Mouse (Mus musculus) midbrain, embryonic 15.5 days (tissue): ENCODE results near the gene Adgrf5. TPM values are rescaled to one million over a fixed set of nuclear protein-coding genes. Genes with fewer than 3 reads are reported as not detected.
"Not testable (repeated sequence)": the region's sequence is repeated elsewhere in the genome, so short reads cannot be mapped to it uniquely, and the experiment has no call there.

Source experiments
- ATAC-seq: fragments of 200-750 bp; cut with Nextera tagmentation; replicated peaks from 2 replicates; pipeline ENCODE4 v1.8.0; 2017; ENCODE audit warnings: moderate TSS enrichment
- H3K27ac ChIP-seq: fragments of 300-500 bp; sonication (generic); 2 replicates; pipeline ENCODE4 v1.5.1; 2015; ENCODE audit warnings: mild to moderate bottlenecking, inconsistent platforms
- H3K27me3 ChIP-seq: fragments of 300-500 bp; sonication (generic); replicated peaks from 2 replicates; pipeline ENCODE4 v1.6.1; 2015; ENCODE audit warnings: inconsistent platforms
- H3K36me3 ChIP-seq: fragments of 300-500 bp; sonication (generic); replicated peaks from 2 replicates; pipeline ENCODE4 v1.6.1; 2015; ENCODE audit warnings: inconsistent platforms
- H3K4me1 ChIP-seq: fragments of 300-500 bp; sonication (generic); 2 replicates; pipeline ENCODE4 v1.6.1; 2015; ENCODE audit warnings: inconsistent platforms
- H3K4me2 ChIP-seq: fragments of 300-500 bp; sonication (generic); 2 replicates; pipeline ENCODE4 v1.6.1; 2015; ENCODE audit warnings: inconsistent platforms, mild to moderate bottlenecking, moderate library complexity
- H3K4me3 ChIP-seq: fragments of 300-500 bp; sonication (generic); 2 replicates; pipeline ENCODE4 v1.5.1; 2015; ENCODE audit warnings: mild to moderate bottlenecking, inconsistent platforms
- H3K9ac ChIP-seq: fragments of 300-500 bp; sonication (generic); 2 replicates; pipeline ENCODE4 v1.6.1; 2015; ENCODE audit warnings: mild to moderate bottlenecking, inconsistent platforms
- H3K9me3 ChIP-seq: fragments of 300-500 bp; sonication (generic); 2 replicates; pipeline ENCODE4 v1.6.1; 2016; ENCODE audit warnings: inconsistent platforms
- WGBS: fragments of 180-500 bp; shearing (Covaris S2); methylation state at CpG from one replicate; pipeline ENCODE4 v1.1.7; 2015; ENCODE audit warnings: mixed read lengths; 5-methylcytosine and 5-hydroxymethylcytosine counted together
- polyA plus RNA-seq: library from polyadenylated mRNA; unstranded; fragments of >200 nt; fragmentation: Nextera tagmentation; extraction: Ambion mirVana; gene quantifications from 2 replicates; pipeline ENCODE4 v1.2.1, GENCODE M21; 2015

Gene Adgrf5
- polyA plus RNA-seq, 1 experiment from 2014 or later, result 9.9 TPM

GRCm38 (mm10) chr17:43477621-43478020 is 117.4 kb downstream of the Adgrf5 start:
- no peaks in the 10 kb centered on the region for H3K4me1 ChIP-seq
- H3K4me3 ChIP-seq, result no peak overlapping the region
- no peak for ATAC-seq
- H3K9me3 ChIP-seq, result no peaks in the 10 kb centered on the region
- no peaks in the 10 kb centered on the region for H3K36me3 ChIP-seq
- H3K27ac ChIP-seq, result no peak overlapping the region
- H3K27me3 ChIP-seq, result no peaks in the 10 kb centered on the region
- H3K4me2 ChIP-seq, result no peak overlapping the region
- H3K9ac ChIP-seq, result no peak overlapping the region

- H3K27me3 ChIP-seq, result no peaks in the 10 kb centered on the region
- H3K4me1 ChIP-seq, result no peaks in the 10 kb centered on the region
- no peak overlapping the region for H3K9ac ChIP-seq
- no peaks in the 10 kb centered on the region for H3K36me3 ChIP-seq
- H3K27ac ChIP-seq, result no peak overlapping the region
- no peak overlapping the region for H3K4me2 ChIP-seq
- WGBS, result 86% methylated on average over 3 of the region's 3 CpGs
- ATAC-seq, result no peak
- no peaks in the 10 kb centered on the region for H3K9me3 ChIP-seq
- H3K4me3 ChIP-seq, result no peak overlapping the region
Observed at GRCm38 (mm10) chr17:43485982-43486381, 125.7 kb downstream of the Adgrf5 start.

- no peaks in the 10 kb centered on the region for H3K4me1 ChIP-seq
- no peaks in the 10 kb centered on the region for H3K9me3 ChIP-seq
- H3K4me3 ChIP-seq, result no peak overlapping the region
- H3K36me3 ChIP-seq, result no peaks in the 10 kb centered on the region
- no peaks in the 10 kb centered on the region for H3K27me3 ChIP-seq
- WGBS, result 91% methylated on average over 2 of the region's 2 CpGs
- no peak overlapping the region for H3K9ac ChIP-seq
- no peak overlapping the region for H3K27ac ChIP-seq
- no peak overlapping the region for H3K4me2 ChIP-seq
- no peak for ATAC-seq
Observed at GRCm38 (mm10) chr17:43488439-43489151, 128.3 kb downstream of the Adgrf5 start.

GRCm38 (mm10) chr17:43490371-43490770 is 130.1 kb downstream of the Adgrf5 start:
- not testable (repeated sequence) for H3K36me3 ChIP-seq, H3K4me3 ChIP-seq, H3K27ac ChIP-seq, H3K4me2 ChIP-seq, H3K9me3 ChIP-seq, H3K27me3 ChIP-seq, ATAC-seq, H3K4me1 ChIP-seq, H3K9ac ChIP-seq
- over 99% methylated on average over 8 of the region's 10 CpGs for WGBS

- no peaks in the 10 kb centered on the region for H3K9me3 ChIP-seq
- H3K4me3 ChIP-seq, result no peak overlapping the region
- ATAC-seq, result no peak
- no peak overlapping the region for H3K27ac ChIP-seq
- H3K27me3 ChIP-seq, result no peaks in the 10 kb centered on the region
- no peak overlapping the region for H3K9ac ChIP-seq
- H3K4me2 ChIP-seq, result no peak overlapping the region
- no peaks in the 10 kb centered on the region for H3K36me3 ChIP-seq
- WGBS, result 81% methylated on average over 5 of the region's 5 CpGs
- no peaks in the 10 kb centered on the region for H3K4me1 ChIP-seq
Observed at GRCm38 (mm10) chr17:43495502-43495901, 135.3 kb downstream of the Adgrf5 start.

- no peaks in the 10 kb centered on the region for H3K9me3 ChIP-seq
- no peak for ATAC-seq
- no peak overlapping the region for H3K27ac ChIP-seq
- WGBS, result 78% methylated on average over 4 of the region's 4 CpGs
- H3K36me3 ChIP-seq, result no peaks in the 10 kb centered on the region
- no peaks in the 10 kb centered on the region for H3K27me3 ChIP-seq
- no peak overlapping the region for H3K4me2 ChIP-seq
- no peaks in the 10 kb centered on the region for H3K4me1 ChIP-seq
- no peak overlapping the region for H3K9ac ChIP-seq
- no peak overlapping the region for H3K4me3 ChIP-seq
Observed at GRCm38 (mm10) chr17:43497521-43497920, 137.3 kb downstream of the Adgrf5 start.

GRCm38 (mm10) chr17:43500513-43500912 is 140.3 kb downstream of the Adgrf5 start:
- Histone ChIP-seq H3K4me1 (no peaks in the 10 kb centered on the region), H3K9me3 (no peaks in the 10 kb centered on the region), H3K4me3 (no peak overlapping the region), H3K27me3 (no peaks in the 10 kb centered on the region), H3K27ac (no peak overlapping the region), H3K4me2 (no peak overlapping the region), H3K9ac (no peak overlapping the region), H3K36me3 (no peaks in the 10 kb centered on the region)
- ATAC-seq, result no peak
- WGBS, result 86% methylated on average over 1 of the region's 1 CpGs

GRCm38 (mm10) chr17:43501223-43501622 is 141.0 kb downstream of the Adgrf5 start:
- Histone ChIP-seq H3K4me1 (no peaks in the 10 kb centered on the region), H3K9ac (no peak overlapping the region), H3K4me3 (no peak overlapping the region), H3K4me2 (no peak overlapping the region), H3K27ac (no peak overlapping the region), H3K36me3 (no peaks in the 10 kb centered on the region), H3K9me3 (no peaks in the 10 kb centered on the region), H3K27me3 (no peaks in the 10 kb centered on the region)
- WGBS, result 81% methylated on average over 3 of the region's 3 CpGs
- no peak for ATAC-seq

GRCm38 (mm10) chr17:43501631-43502030 is 141.4 kb downstream of the Adgrf5 start:
- ATAC-seq, result no peak

GRCm38 (mm10) chr17:43502592-43502991 is 142.3 kb downstream of the Adgrf5 start, which contains the start of gene Mep1a:
Mep1a (minus strand) TSS chr17:43502812.
- Histone ChIP-seq H3K4me1 (no peaks in the 10 kb centered on the region), H3K9me3 (no peaks in the 10 kb centered on the region), H3K4me3 (no peak within 1 kb of the TSS), H3K27ac (no peak within 1 kb of the TSS), H3K4me2 (no peak within 1 kb of the TSS), H3K27me3 (no peaks in the 10 kb centered on the region), H3K9ac (no peak within 1 kb of the TSS), H3K36me3 (no peaks in the 10 kb centered on the region)
- no peak for ATAC-seq
- WGBS, result 91% methylated on average over 9 of the region's 9 CpGs

More at GRCm38 (mm10) chr17:43501631-43502030, 141.4 kb downstream of the Adgrf5 start:
- no peaks in the 10 kb centered on the region for H3K9me3 ChIP-seq
- no peak overlapping the region for H3K9ac ChIP-seq
- H3K4me3 ChIP-seq, result no peak overlapping the region
- H3K27ac ChIP-seq, result no peak overlapping the region
- no peak overlapping the region for H3K4me2 ChIP-seq
- H3K36me3 ChIP-seq, result no peaks in the 10 kb centered on the region
- WGBS, result 96% methylated on average over 5 of the region's 5 CpGs
- no peaks in the 10 kb centered on the region for H3K27me3 ChIP-seq
- H3K4me1 ChIP-seq, result no peaks in the 10 kb centered on the region

GRCm38 (mm10) chr17:43503861-43504593 is 143.8 kb downstream of the Adgrf5 start:
- H3K36me3 ChIP-seq, result no peaks in the 10 kb centered on the region
- no peaks in the 10 kb centered on the region for H3K9me3 ChIP-seq
- H3K4me3 ChIP-seq, result no peak overlapping the region
- no peaks in the 10 kb centered on the region for H3K27me3 ChIP-seq
- ATAC-seq, result no peak
- 82% methylated on average over 4 of the region's 4 CpGs for WGBS
- H3K4me1 ChIP-seq, result no peaks in the 10 kb centered on the region
- no peak overlapping the region for H3K27ac ChIP-seq
- no peak overlapping the region for H3K4me2 ChIP-seq
- H3K9ac ChIP-seq, result no peak overlapping the region

- H3K4me2 ChIP-seq, result no peak overlapping the region
- no peak overlapping the region for H3K9ac ChIP-seq
- H3K27ac ChIP-seq, result no peak overlapping the region
- 85% methylated on average over 6 of the region's 6 CpGs for WGBS
- ATAC-seq, result no peak
- no peaks in the 10 kb centered on the region for H3K9me3 ChIP-seq
- H3K36me3 ChIP-seq, result no peaks in the 10 kb centered on the region
- H3K27me3 ChIP-seq, result no peaks in the 10 kb centered on the region
- H3K4me1 ChIP-seq, result no peaks in the 10 kb centered on the region
- H3K4me3 ChIP-seq, result no peak overlapping the region
Observed at GRCm38 (mm10) chr17:43504594-43504934, 144.3 kb downstream of the Adgrf5 start.
